9 mouse cellular contexts compared by ENCODE assay signal in genomic region chr8:80057198-80058174, GRCm38 (mm10). TPM values are rescaled to one million over a fixed set of nuclear protein-coding genes. Genes with fewer than 3 reads are reported as not detected.
DNase-seq lines count a peak whose midpoint lies in the region; ATAC-seq and TF ChIP-seq lines count a peak whose summit lies in the region.
"Had no signal": no experiment of that assay in that cellular context is flagged by ENCODE, and none has a peak within 500 bp of the region (broad histone marks: within the 10 kb centered on the region; RNA-seq: fewer than 3 reads in every experiment).

TSS of gene Hhip (minus strand) at chr8:80058006.

- no peak for TF ChIP-seq POLR2A in bone marrow, adult 2 months (IDR thresholded peaks at IDR 0.05; ENCODE audit: borderline replicate concordance, control insufficient read depth, low read depth, low read length)

- DNase-seq in heart, adult 18-20 months = no peak
- peak; percentile 38 to 44 for DNase-seq in frontal cortex, postnatal 36 days (ENCODE audit: low spot score in 2 of 2)
- DNase-seq in layer of hippocampus, adult 2 months (ENCODE audit: low spot score in 2 of 2) = peak; percentile 39 to 50
- peak; percentile 23 for DNase-seq in liver, postnatal 0 days
- peak; percentile 75 for DNase-seq in thymus, postnatal 4 days

- H3K27me3 ChIP-seq in heart, embryonic 11.5 days (ENCODE audit: control insufficient read depth, insufficient read depth, low read length) = peaks cover 21% of the 10 kb centered on the region
- H3K27me3 ChIP-seq in liver, postnatal 0 days (ENCODE audit: insufficient read depth, low read length) = peaks cover 26% of the 10 kb centered on the region
- no peaks in the 10 kb centered on the region for H3K27me3 ChIP-seq in neural tube, embryonic 14.5 days (ENCODE audit: control insufficient read depth, insufficient read depth, low read length)

- H3K4me3 ChIP-seq in heart, embryonic 11.5 days (ENCODE audit: low read depth, low read length) = peak within 1 kb of the TSS; percentile 44
- H3K4me3 ChIP-seq in bone marrow, adult 2 months (replicated peaks; ENCODE audit: control insufficient read depth, low read depth, low read length) = no peak within 1 kb of the TSS
- peak within 1 kb of the TSS; percentile 58 for H3K4me3 ChIP-seq in layer of hippocampus, adult 2 months
- H3K4me3 ChIP-seq in liver, postnatal 0 days (ENCODE audit: low read depth, low read length) = peak within 1 kb of the TSS; percentile 44
- peak within 1 kb of the TSS; percentile 35 for H3K4me3 ChIP-seq in neural tube, embryonic 14.5 days (ENCODE audit: low read depth, low read length)

- under 1% methylated on average over 44 of the region's 56 CpGs for WGBS in heart, embryonic 11.5 days (ENCODE audit: insufficient replicate concordance)
- WGBS in bone marrow, adult 2 months = 2% methylated on average over 38 of the region's 56 CpGs
- 1% methylated on average over 38 of the region's 56 CpGs for WGBS in liver, postnatal 0 days (ENCODE audit: insufficient replicate concordance)
- under 1% methylated on average over 38 of the region's 56 CpGs for WGBS in neural tube, embryonic 14.5 days

- no peak for TF ChIP-seq EP300 in liver, postnatal 0 days (IDR thresholded peaks at IDR 0.05; ENCODE audit: low read depth)

- H3K9me3 ChIP-seq in heart, embryonic 11.5 days (replicated peaks; ENCODE audit: control insufficient read depth, low read length) = no peaks in the 10 kb centered on the region
- H3K9me3 ChIP-seq in liver, postnatal 0 days (ENCODE audit: low read length) = no peaks in the 10 kb centered on the region
- no peaks in the 10 kb centered on the region for H3K9me3 ChIP-seq in neural tube, embryonic 14.5 days (ENCODE audit: control insufficient read depth, low read length)

- H3K9ac ChIP-seq in heart, embryonic 11.5 days (ENCODE audit: low read depth, low read length) = peak within 1 kb of the TSS; percentile 12
- peak within 1 kb of the TSS; percentile 18; the same call in 1 of the 2 replicates for H3K9ac ChIP-seq in liver, postnatal 0 days (replicated peaks)
- peak within 1 kb of the TSS; percentile 33 for H3K9ac ChIP-seq in neural tube, embryonic 14.5 days (replicated peaks; ENCODE audit: low read depth, low read length)

- no peak within 1 kb of the TSS for H3K27ac ChIP-seq in heart, embryonic 11.5 days (ENCODE audit: low read depth, low read length)
- 0 out of 2 replicates have a peak within 1 kb of the TSS, but pooled peaks have one; percentile 6 for H3K27ac ChIP-seq in bone marrow, adult 2 months (ENCODE audit: control insufficient read depth, insufficient read depth, low read depth, low read length, poor library complexity)
- H3K27ac ChIP-seq in layer of hippocampus, adult 2 months = peak within 1 kb of the TSS; percentile 53; the same call in 1 of the 2 replicates
- 0 out of 2 replicates have a peak within 1 kb of the TSS, but pooled peaks have one; percentile 22 for H3K27ac ChIP-seq in liver, postnatal 0 days (ENCODE audit: low read depth)
- H3K27ac ChIP-seq in neural tube, embryonic 14.5 days (ENCODE audit: low read depth, low read length) = no peak within 1 kb of the TSS

- ATAC-seq in heart, embryonic 11.5 days (replicated peaks; ENCODE audit: insufficient number of reproducible peaks, low FRiP score, low TSS enrichment) = peak; percentile 68
- ATAC-seq in liver, postnatal 0 days = no peak
- peak; percentile 82 for ATAC-seq in neural tube, embryonic 14.5 days (ENCODE audit: low read depth)

- H3K4me1 ChIP-seq in heart, embryonic 11.5 days (ENCODE audit: control insufficient read depth, insufficient read depth, low read length) = 0 out of 2 replicates have a peak, but pooled peaks cover 3% of the 10 kb centered on the region
- H3K4me1 ChIP-seq in bone marrow, adult 2 months (ENCODE audit: control insufficient read depth, insufficient read depth, low read length) = no peaks in the 10 kb centered on the region
- peaks cover 8% of the 10 kb centered on the region; the same call in 1 of the 2 replicates for H3K4me1 ChIP-seq in liver, postnatal 0 days (ENCODE audit: insufficient read depth)
- H3K4me1 ChIP-seq in neural tube, embryonic 14.5 days (ENCODE audit: control insufficient read depth, insufficient read depth, low read length) = no peaks in the 10 kb centered on the region

- H3K4me2 ChIP-seq in heart, embryonic 11.5 days = peak within 1 kb of the TSS; percentile 91
- H3K4me2 ChIP-seq in liver, postnatal 0 days (ENCODE audit: low read depth, low read length) = peak within 1 kb of the TSS; percentile 71
- peak within 1 kb of the TSS; percentile 59 for H3K4me2 ChIP-seq in neural tube, embryonic 14.5 days (ENCODE audit: low read depth, low read length)

- no peaks in the 10 kb centered on the region for H3K36me3 ChIP-seq in heart, embryonic 11.5 days (ENCODE audit: control insufficient read depth, insufficient read depth, low read length)
- H3K36me3 ChIP-seq in liver, postnatal 0 days (replicated peaks; ENCODE audit: insufficient read depth, low read length) = no peaks in the 10 kb centered on the region
- no peaks in the 10 kb centered on the region for H3K36me3 ChIP-seq in neural tube, embryonic 14.5 days (ENCODE audit: control insufficient read depth, insufficient read depth, low read length)

- no peak for TF ChIP-seq CTCF in bone marrow, adult 2 months (IDR thresholded peaks at IDR 0.05; ENCODE audit: control insufficient read depth, insufficient read depth, low read length)
- TF ChIP-seq CTCF in layer of hippocampus, adult 2 months (conservative IDR thresholded peaks at IDR 0.05) = peak; percentile 21; the same call in 1 of the 2 replicates
- peak; percentile 12; the same call in 1 of the 2 replicates for TF ChIP-seq CTCF in liver, postnatal 0 days (IDR thresholded peaks at IDR 0.05; ENCODE audit: low read depth)

RNA-seq across cellular contexts. Expression of gene Hhip, which starts in this region (rescaled TPM):
- polyA plus RNA-seq in heart, embryonic 11.5 days (2014; fragmentation: Nextera tagmentation; extraction: Ambion mirVana) = 0.37 and 1.5 TPM in 2 replicates
- not detected for total RNA-seq in heart, adult 18-20 months (2021)
- not detected in 2 replicates for polyA plus RNA-seq in bone marrow, adult 2 months (2011; ENCODE audit: insufficient read depth, insufficient read length, low replicate concordance, missing spikeins)
- 1 to 10 TPM; 3.2 to 3.9 TPM for total RNA-seq in layer of hippocampus, adult 2 months (2021)
- 3.6 and 4.0 TPM in 2 replicates for polyA plus RNA-seq in liver, postnatal 0 days (2015; fragmentation: Nextera tagmentation; extraction: Ambion mirVana)
- polyA plus RNA-seq in neural tube, embryonic 14.5 days (2014; fragmentation: Nextera tagmentation; extraction: Ambion mirVana) = 6.0 and 6.7 TPM in 2 replicates
- total RNA-seq: neutrophil, adult 5-6 weeks had no signal

Comparison
In these comparisons a context has a peak if more than half of its experiments do, and no peak if none do; other contexts are left out.
1. H3K27ac ChIP-seq: peak in bone marrow, adult 2 months (single experiment), layer of hippocampus, adult 2 months (single experiment) and liver, postnatal 0 days (single experiment); none in heart, embryonic 11.5 days (single experiment) and neural tube, embryonic 14.5 days (single experiment).
2. DNase-seq: peak in frontal cortex, postnatal 36 days (2 of 2), layer of hippocampus, adult 2 months (2 of 2), liver, postnatal 0 days (single experiment) and thymus, postnatal 4 days (single experiment); none in heart, adult 18-20 months (0 of 2).
3. Peak in every context shown above with its lines, with median percentiles within 50 percentile points of each other: H3K4me2 ChIP-seq and H3K9ac ChIP-seq.